10 mouse cellular contexts compared by ENCODE assay signal in genomic region chr2:59529574-59530080, GRCm38 (mm10). TPM values are rescaled to one million over a fixed set of nuclear protein-coding genes. Genes with fewer than 3 reads are reported as not detected.
DNase-seq lines count a peak whose midpoint lies in the region; ATAC-seq and TF ChIP-seq lines count a peak whose summit lies in the region.
"Had no signal": no experiment of that assay in that cellular context is flagged by ENCODE, and none has a peak within 500 bp of the region (broad histone marks: within the 10 kb centered on the region; RNA-seq: fewer than 3 reads in every experiment).

No protein-coding gene starts in this region.

- H3K9me3 ChIP-seq in midbrain, embryonic 12.5 days: no peaks in the 10 kb centered on the region
- H3K9me3 ChIP-seq in midbrain, embryonic 10.5 days (replicated peaks): no peaks in the 10 kb centered on the region
- H3K9me3 ChIP-seq in intestine, embryonic 16.5 days (ENCODE audit: control insufficient read depth, low read length): no peaks in the 10 kb centered on the region
- no peaks in the 10 kb centered on the region for H3K9me3 ChIP-seq in limb, embryonic 14.5 days (ENCODE audit: control insufficient read depth, low read length)

- H3K36me3 ChIP-seq in midbrain, embryonic 12.5 days: no peaks in the 10 kb centered on the region
- H3K36me3 ChIP-seq in midbrain, embryonic 10.5 days: no peaks in the 10 kb centered on the region
- H3K36me3 ChIP-seq in intestine, embryonic 16.5 days (ENCODE audit: control insufficient read depth, insufficient read depth, low read length): no peaks in the 10 kb centered on the region
- H3K36me3 ChIP-seq in limb, embryonic 14.5 days (ENCODE audit: control insufficient read depth, insufficient read depth, low read length): no peaks in the 10 kb centered on the region

- no peaks in the 10 kb centered on the region for H3K27me3 ChIP-seq in midbrain, embryonic 12.5 days
- no peaks in the 10 kb centered on the region for H3K27me3 ChIP-seq in midbrain, embryonic 10.5 days (ENCODE audit: low read depth, poor library complexity, severe bottlenecking)
- H3K27me3 ChIP-seq in intestine, embryonic 16.5 days (replicated peaks; ENCODE audit: control insufficient read depth, insufficient read depth, low read length): no peaks in the 10 kb centered on the region
- no peaks in the 10 kb centered on the region for H3K27me3 ChIP-seq in limb, embryonic 14.5 days (ENCODE audit: control insufficient read depth, insufficient read depth, low read length)

- TF ChIP-seq POLR2A in limb, embryonic 14.5 days (IDR thresholded peaks at IDR 0.05; ENCODE audit: borderline replicate concordance, extremely low read depth, insufficient read depth, insufficient read length): no peak

- no peak overlapping the region for H3K4me3 ChIP-seq in midbrain, embryonic 12.5 days
- H3K4me3 ChIP-seq in midbrain, embryonic 10.5 days: no peak overlapping the region
- H3K4me3 ChIP-seq in intestine, embryonic 16.5 days (ENCODE audit: low read length): no peak overlapping the region
- H3K4me3 ChIP-seq in limb, embryonic 14.5 days (replicated peaks; ENCODE audit: low read length): no peak overlapping the region

- DNase-seq in midbrain, embryonic 10.5 days (ENCODE audit: low spot score): no peak
- no peak for DNase-seq in limb, embryonic 14.5 days (ENCODE audit: low spot score)
- no peak for DNase-seq in urinary bladder, postnatal 10 days (ENCODE audit: low spot score)
- DNase-seq in frontal cortex, adult 2 months (ENCODE audit: extremely low spot score in 1 of 2, low spot score in 1 of 2): no peak
- DNase-seq in adrenal gland, adult 8-10 months: no peak
- DNase-seq in urinary bladder, postnatal 36 days (ENCODE audit: low spot score in 2 of 2): no peak
- DNase-seq: gastrocnemius, postnatal 25 days had no signal

- WGBS in midbrain, embryonic 12.5 days: 55% methylated on average over 17 of the region's 17 CpGs
- 73% methylated on average over 17 of the region's 17 CpGs for WGBS in midbrain, embryonic 10.5 days
- 36% methylated on average over 17 of the region's 17 CpGs for WGBS in intestine, embryonic 16.5 days
- 22% methylated on average over 17 of the region's 17 CpGs for WGBS in limb, embryonic 14.5 days

- H3K9ac ChIP-seq in midbrain, embryonic 12.5 days (replicated peaks): no peak overlapping the region
- 0 out of 2 replicates have a peak overlapping the region, but pooled peaks have one; percentile 26 for H3K9ac ChIP-seq in intestine, embryonic 16.5 days (ENCODE audit: low read depth, low read length)
- H3K9ac ChIP-seq in limb, embryonic 14.5 days (ENCODE audit: low read depth, low read length, severe bottlenecking): no peak overlapping the region

- H3K4me2 ChIP-seq in midbrain, embryonic 12.5 days (replicated peaks): no peak overlapping the region
- peak overlapping the region; percentile 17; the same call in 1 of the 2 replicates for H3K4me2 ChIP-seq in intestine, embryonic 16.5 days (ENCODE audit: low read depth, low read length)
- peak overlapping the region; percentile 18; the same call in 1 of the 2 replicates for H3K4me2 ChIP-seq in limb, embryonic 14.5 days (replicated peaks; ENCODE audit: low read depth, low read length, severe bottlenecking)

- peak; percentile 34; the same call in 1 of the 2 replicates for ATAC-seq in midbrain, embryonic 12.5 days (ENCODE audit: low FRiP score, low read depth)
- peak; percentile 92 for ATAC-seq in intestine, embryonic 16.5 days
- ATAC-seq in limb, embryonic 14.5 days (ENCODE audit: low FRiP score, low read depth): peak; percentile 43; the same call in 1 of the 2 replicates

- peaks cover 9% of the 10 kb centered on the region for H3K4me1 ChIP-seq in midbrain, embryonic 12.5 days
- H3K4me1 ChIP-seq in midbrain, embryonic 10.5 days: peaks cover 14% of the 10 kb centered on the region
- peaks cover 16% of the 10 kb centered on the region for H3K4me1 ChIP-seq in intestine, embryonic 16.5 days (ENCODE audit: control insufficient read depth, insufficient read depth, low read length)
- H3K4me1 ChIP-seq in limb, embryonic 14.5 days (ENCODE audit: control insufficient read depth, insufficient read depth, low read length): peaks cover 22% of the 10 kb centered on the region

- no peak overlapping the region for H3K27ac ChIP-seq in midbrain, embryonic 12.5 days (replicated peaks)
- H3K27ac ChIP-seq in midbrain, embryonic 10.5 days (replicated peaks): no peak overlapping the region
- H3K27ac ChIP-seq in intestine, embryonic 16.5 days (ENCODE audit: low read length): peak overlapping the region; percentile 68
- H3K27ac ChIP-seq in limb, embryonic 14.5 days (replicated peaks; ENCODE audit: low read depth, low read length): peak overlapping the region; percentile 14; the same call in 1 of the 2 replicates

RNA-seq across cellular contexts. Expression of gene Dapl1, which starts 45.2 kb away (rescaled TPM):
- 0.73 and 0.80 TPM in 2 replicates for polyA plus RNA-seq in midbrain, embryonic 12.5 days (2016; fragmentation: Nextera tagmentation; extraction: Ambion mirVana)
- polyA plus RNA-seq in midbrain, embryonic 10.5 days (2016; fragmentation: Nextera tagmentation; extraction: Ambion mirVana): 0.84 and 1.8 TPM in 2 replicates
- polyA plus RNA-seq in intestine, embryonic 16.5 days (2015; fragmentation: Nextera tagmentation; extraction: Ambion mirVana): not detected in 2 replicates
- polyA plus RNA-seq in limb, embryonic 14.5 days (2012; rRNA removed): 0.96 and 1.0 TPM in 2 replicates
- polyA plus RNA-seq in limb, embryonic 14.5 days (2014; fragmentation: Nextera tagmentation; extraction: Ambion mirVana): 1.5 and 3.1 TPM in 2 replicates
- polyA plus RNA-seq in frontal cortex, adult 2 months (2012; rRNA removed): 1.7 and 2.3 TPM in 2 replicates
- not detected for total RNA-seq in adrenal gland, adult 8-10 months (2022)
- total RNA-seq: gastrocnemius, postnatal 25 days; MEL had no signal

Comparison
In these comparisons a context has a peak if more than half of its experiments do, and no peak if none do; other contexts are left out.
1. ATAC-seq: peak in every context shown above with its lines; median percentile 92 in intestine, embryonic 16.5 days; 43 in limb, embryonic 14.5 days; 34 in midbrain, embryonic 12.5 days.
2. H3K27ac ChIP-seq: peak in intestine, embryonic 16.5 days (single experiment) and limb, embryonic 14.5 days (single experiment); none in midbrain, embryonic 12.5 days (single experiment) and midbrain, embryonic 10.5 days (single experiment).